Comparison of ENCODE assay signal across 34 mouse cellular contexts in the genomic region with DNA sequence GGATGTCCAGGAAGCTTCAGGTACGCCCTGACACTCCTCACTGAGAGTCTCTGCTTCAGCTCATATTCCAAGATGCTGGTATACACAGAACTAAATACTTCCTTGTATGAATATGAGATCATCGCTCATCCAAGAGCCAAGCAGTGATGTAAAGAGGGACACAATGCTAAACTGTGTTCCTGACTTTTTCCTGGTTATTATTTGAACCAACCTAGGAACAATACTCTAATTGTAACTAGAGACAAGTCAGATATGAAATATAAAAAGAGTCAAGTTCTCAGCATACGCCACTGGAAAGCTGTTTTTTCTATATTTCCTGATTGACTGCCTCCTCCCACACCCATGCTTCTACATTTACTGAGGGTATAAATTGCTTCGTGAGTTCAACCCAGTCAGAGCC. TPM values are rescaled to one million over a fixed set of nuclear protein-coding genes. Genes with fewer than 3 reads are reported as not detected.
"Had no signal": no experiment of that assay in that cellular context is flagged by ENCODE, and none has a peak within 500 bp of the region (broad histone marks: within the 10 kb centered on the region; RNA-seq: fewer than 3 reads in every experiment).

A gene (plus strand): TSS at position 301 of the 400 bp plus-strand sequence.

- H3K4me1 ChIP-seq: heart, embryonic 10.5 days; heart, embryonic 12.5 days; hindbrain, embryonic 10.5 days; hindbrain, embryonic 12.5 days; intestine, embryonic 15.5 days; limb, embryonic 13.5 days; limb, embryonic 15.5 days had no signal

- H3K9ac ChIP-seq: heart, embryonic 12.5 days; hindbrain, embryonic 12.5 days; hindbrain, embryonic 14.5 days; intestine, embryonic 15.5 days; limb, embryonic 13.5 days; limb, embryonic 15.5 days had no signal

- H3K36me3 ChIP-seq: heart, embryonic 10.5 days; heart, embryonic 12.5 days; hindbrain, embryonic 10.5 days; hindbrain, embryonic 12.5 days; intestine, embryonic 15.5 days; limb, embryonic 13.5 days; limb, embryonic 15.5 days had no signal

- H3K27me3 ChIP-seq: heart, embryonic 12.5 days; hindbrain, embryonic 12.5 days; intestine, embryonic 15.5 days; limb, embryonic 13.5 days; limb, embryonic 15.5 days had no signal

- DNase-seq: gastrocnemius, adult 2 months; gastrocnemius, postnatal 10 days; gastrocnemius, postnatal 25 days; heart, adult 18-20 months; heart, postnatal 10 days; heart, postnatal 4 days; kidney, adult 18-20 months; kidney, adult 8-10 months; kidney, postnatal 10 days; kidney, postnatal 25 days; kidney, postnatal 4 days; left cerebral cortex, postnatal 4 days had no signal

- H3K27ac ChIP-seq: gastrocnemius, adult 2 months; heart, embryonic 10.5 days; hindbrain, embryonic 10.5 days; hindbrain, embryonic 12.5 days; hindbrain, embryonic 14.5 days; intestine, embryonic 15.5 days; layer of hippocampus, adult 2 months; limb, embryonic 13.5 days; limb, embryonic 15.5 days had no signal

- H3K4me3 ChIP-seq: gastrocnemius, adult 2 months; heart, embryonic 10.5 days; heart, embryonic 12.5 days; hindbrain, embryonic 10.5 days; hindbrain, embryonic 12.5 days; intestine, embryonic 15.5 days; layer of hippocampus, adult 2 months; limb, embryonic 13.5 days; limb, embryonic 15.5 days had no signal

- ATAC-seq: hindbrain, embryonic 16.5 days; inflammation-experienced regulatory T-cells, adult 6 months; intestine, embryonic 15.5 days; intestine, postnatal 0 days had no signal

- H3K9me3 ChIP-seq: heart, embryonic 10.5 days; heart, embryonic 12.5 days; hindbrain, embryonic 10.5 days; hindbrain, embryonic 12.5 days; intestine, embryonic 15.5 days; limb, embryonic 13.5 days; limb, embryonic 15.5 days had no signal

- H3K4me2 ChIP-seq: heart, embryonic 12.5 days; hindbrain, embryonic 12.5 days; hindbrain, embryonic 14.5 days; intestine, embryonic 15.5 days; limb, embryonic 13.5 days; limb, embryonic 15.5 days had no signal

RNA-seq across cellular contexts. Expression of the gene that starts here (rescaled TPM):
- total RNA-seq: gastrocnemius, adult 2 months; gastrocnemius, postnatal 10 days; gastrocnemius, postnatal 25 days; gastrocnemius, postnatal 4 days; granulocyte monocyte progenitor cell, adult 5-6 weeks; heart, adult 18-20 months; heart, adult 8-10 months; heart, postnatal 25 days; layer of hippocampus, postnatal 10 days; layer of hippocampus, postnatal 25 days; left cerebral cortex, postnatal 4 days; liver, adult 2 months had no signal
- polyA plus RNA-seq: heart, embryonic 10.5 days; hindbrain, embryonic 10.5 days; hindbrain, embryonic 12.5 days; hindbrain, embryonic 14.5 days; hindbrain, embryonic 16.5 days; inflammation-experienced regulatory T-cells, adult 6 months; kidney, embryonic 14.5 days; kidney, embryonic 16.5 days; limb, embryonic 11.5 days; limb, embryonic 13.5 days; liver, adult 2 months had no signal
